ENCODE assay signal across 9 mouse cellular contexts in genomic region chr6:114652209-114652608, GRCm38 (mm10). TPM values are rescaled to one million over a fixed set of nuclear protein-coding genes. Genes with fewer than 3 reads are reported as not detected.
DNase-seq lines count a peak whose midpoint lies in the region; ATAC-seq and TF ChIP-seq lines count a peak whose summit lies in the region.
"Had no signal": no experiment of that assay in that cellular context is flagged by ENCODE, and none has a peak within 500 bp of the region (broad histone marks: within the 10 kb centered on the region; RNA-seq: fewer than 3 reads in every experiment).

No protein-coding gene starts in this region.

- DNase-seq in kidney, postnatal 0 days (ENCODE audit: low spot score), result peak; percentile 35
- DNase-seq in kidney, adult 18-20 months, result no peak
- DNase-seq in NIH3T3 (ENCODE audit: low read depth), result peak; percentile 15
- DNase-seq in mesoderm, embryonic 11.5 days (ENCODE audit: low read depth, low spot score), result peak; percentile 13
- DNase-seq in thymus, postnatal 10 days (ENCODE audit: low spot score in 2 of 2), result no peak
- no peak for DNase-seq in right cerebral cortex, postnatal 36 days (ENCODE audit: low spot score in 2 of 2)
- no peak for DNase-seq in layer of hippocampus, postnatal 36 days

- H3K4me1 ChIP-seq in kidney, postnatal 0 days (replicated peaks; ENCODE audit: insufficient read depth, low read length), result no peaks in the 10 kb centered on the region
- peaks cover 9% of the 10 kb centered on the region for H3K4me1 ChIP-seq in embryonic facial prominence, embryonic 13.5 days

- no peaks in the 10 kb centered on the region for H3K9me3 ChIP-seq in kidney, postnatal 0 days (replicated peaks; ENCODE audit: low read length)
- no peaks in the 10 kb centered on the region for H3K9me3 ChIP-seq in embryonic facial prominence, embryonic 13.5 days
- H3K9me3 ChIP-seq: lung, embryonic 15.5 days had no signal

- H3K4me2 ChIP-seq in kidney, postnatal 0 days (ENCODE audit: low read length), result no peak overlapping the region
- no peak overlapping the region for H3K4me2 ChIP-seq in embryonic facial prominence, embryonic 13.5 days
- H3K4me2 ChIP-seq: lung, embryonic 15.5 days had no signal

- TF ChIP-seq CTCF in kidney, postnatal 0 days (IDR thresholded peaks at IDR 0.05; ENCODE audit: low read depth), result no peak

- WGBS in kidney, postnatal 0 days, result 45% methylated on average over 3 of the region's 3 CpGs
- 43% methylated on average over 3 of the region's 3 CpGs for WGBS in embryonic facial prominence, embryonic 13.5 days

- H3K27me3 ChIP-seq in kidney, postnatal 0 days (ENCODE audit: insufficient read depth, low read length), result no peaks in the 10 kb centered on the region
- no peaks in the 10 kb centered on the region for H3K27me3 ChIP-seq in embryonic facial prominence, embryonic 13.5 days
- H3K27me3 ChIP-seq: lung, embryonic 15.5 days had no signal

- no peaks in the 10 kb centered on the region for H3K36me3 ChIP-seq in kidney, postnatal 0 days (ENCODE audit: insufficient read depth, low read length)
- no peaks in the 10 kb centered on the region for H3K36me3 ChIP-seq in embryonic facial prominence, embryonic 13.5 days
- H3K36me3 ChIP-seq: lung, embryonic 15.5 days had no signal

- no peak overlapping the region for H3K27ac ChIP-seq in kidney, postnatal 0 days
- H3K27ac ChIP-seq in embryonic facial prominence, embryonic 13.5 days, result peak overlapping the region; percentile 22; the same call in 1 of the 2 replicates
- H3K27ac ChIP-seq: lung, embryonic 15.5 days had no signal

- no peak for ATAC-seq in kidney, postnatal 0 days (replicated peaks; ENCODE audit: low FRiP score, low read depth)
- no peak for ATAC-seq in embryonic facial prominence, embryonic 13.5 days (ENCODE audit: insufficient number of reproducible peaks, insufficient read depth, low FRiP score, low TSS enrichment, low read depth)

- no peak overlapping the region for H3K4me3 ChIP-seq in kidney, postnatal 0 days (replicated peaks; ENCODE audit: low read depth, low read length)
- no peak overlapping the region for H3K4me3 ChIP-seq in embryonic facial prominence, embryonic 13.5 days
- H3K4me3 ChIP-seq: lung, embryonic 15.5 days had no signal

- 0 out of 2 replicates have a peak overlapping the region, but pooled peaks have one; percentile 4 for H3K9ac ChIP-seq in kidney, postnatal 0 days (ENCODE audit: low read depth, low read length)
- H3K9ac ChIP-seq in embryonic facial prominence, embryonic 13.5 days, result 0 out of 2 replicates have a peak overlapping the region, but pooled peaks have one; percentile 32
- H3K9ac ChIP-seq: lung, embryonic 15.5 days had no signal

RNA-seq across cellular contexts. Expression of gene Atg7, which starts 9.3 kb away (rescaled TPM):
- 19.7 and 21.0 TPM in 2 replicates for polyA plus RNA-seq in kidney, postnatal 0 days (2015; fragmentation: Nextera tagmentation; extraction: Ambion mirVana)
- polyA plus RNA-seq in embryonic facial prominence, embryonic 13.5 days (2015; fragmentation: Nextera tagmentation; extraction: Ambion mirVana), result 19.7 and 22.1 TPM in 2 replicates
- 10 to 100 TPM; 23.3 to 28.4 TPM for total RNA-seq in layer of hippocampus, postnatal 36 days (2021)

Comparison
In these comparisons a context has a peak if more than half of its experiments do, and no peak if none do; other contexts are left out.
1. DNase-seq: peak in kidney, postnatal 0 days (single experiment), NIH3T3 (single experiment) and mesoderm, embryonic 11.5 days (single experiment); none in kidney, adult 18-20 months (single experiment), thymus, postnatal 10 days (0 of 2), right cerebral cortex, postnatal 36 days (0 of 2) and layer of hippocampus, postnatal 36 days (0 of 2).